Comparison of ENCODE assay signal across 9 mouse cellular contexts in genomic region chr3:148921966-148922587, GRCm38 (mm10).
DNase-seq lines count a peak whose midpoint lies in the region; ATAC-seq and TF ChIP-seq lines count a peak whose summit lies in the region.
"Had no signal": no experiment of that assay in that cellular context is flagged by ENCODE, and none has a peak within 500 bp of the region (broad histone marks: within the 10 kb centered on the region; RNA-seq: fewer than 3 reads in every experiment).

No protein-coding gene starts in this region.

- H3K9me3 ChIP-seq in heart, embryonic 10.5 days: no peaks in the 10 kb centered on the region
- no peaks in the 10 kb centered on the region for H3K9me3 ChIP-seq in forebrain, embryonic 15.5 days
- H3K9me3 ChIP-seq in midbrain, embryonic 13.5 days: no peaks in the 10 kb centered on the region

- 88% methylated on average over 13 of the region's 13 CpGs for WGBS in heart, embryonic 10.5 days
- WGBS in forebrain, embryonic 15.5 days: 41% methylated on average over 13 of the region's 13 CpGs
- 52% methylated on average over 13 of the region's 13 CpGs for WGBS in midbrain, embryonic 13.5 days

- no peak overlapping the region for H3K4me3 ChIP-seq in heart, embryonic 10.5 days
- H3K4me3 ChIP-seq in layer of hippocampus, adult 2 months: peak overlapping the region; percentile 54
- peak overlapping the region; percentile 34 for H3K4me3 ChIP-seq in forebrain, embryonic 15.5 days
- H3K4me3 ChIP-seq in midbrain, embryonic 13.5 days (replicated peaks): peak overlapping the region; percentile 28

- H3K27ac ChIP-seq in heart, embryonic 10.5 days: peak overlapping the region; percentile 30; the same call in 1 of the 2 replicates
- H3K27ac ChIP-seq in layer of hippocampus, adult 2 months: peak overlapping the region; percentile 14
- peak overlapping the region; percentile 41 for H3K27ac ChIP-seq in forebrain, embryonic 15.5 days (replicated peaks)
- H3K27ac ChIP-seq in midbrain, embryonic 13.5 days: 0 out of 2 replicates have a peak overlapping the region, but pooled peaks have one; percentile 10

- no peak for DNase-seq in heart, embryonic 10.5 days (ENCODE audit: low spot score)
- no peak for DNase-seq in heart, adult 8-10 months (ENCODE audit: low spot score)
- no peak for DNase-seq in layer of hippocampus, adult 2 months (ENCODE audit: low spot score in 2 of 2)
- no peak for DNase-seq in layer of hippocampus, adult 9-10 months (ENCODE audit: low spot score)
- DNase-seq in urinary bladder, adult 2 months (ENCODE audit: low spot score): no peak
- DNase-seq in cerebellum, postnatal 10 days: no peak
- DNase-seq: B cell, adult 2 months had no signal

- H3K27me3 ChIP-seq in heart, embryonic 10.5 days (ENCODE audit: insufficient read depth, poor library complexity, severe bottlenecking): no peaks in the 10 kb centered on the region
- no peaks in the 10 kb centered on the region for H3K27me3 ChIP-seq in forebrain, embryonic 15.5 days
- no peaks in the 10 kb centered on the region for H3K27me3 ChIP-seq in midbrain, embryonic 13.5 days

- H3K36me3 ChIP-seq in heart, embryonic 10.5 days: no peaks in the 10 kb centered on the region; the same call in 1 of the 2 replicates
- no peaks in the 10 kb centered on the region for H3K36me3 ChIP-seq in forebrain, embryonic 15.5 days
- H3K36me3 ChIP-seq in midbrain, embryonic 13.5 days: no peaks in the 10 kb centered on the region

- peaks cover 49% of the 10 kb centered on the region for H3K4me1 ChIP-seq in heart, embryonic 10.5 days
- H3K4me1 ChIP-seq in forebrain, embryonic 15.5 days: peaks cover 28% of the 10 kb centered on the region
- H3K4me1 ChIP-seq in midbrain, embryonic 13.5 days (replicated peaks): peaks cover 29% of the 10 kb centered on the region

- H3K4me2 ChIP-seq in forebrain, embryonic 15.5 days (replicated peaks): peak overlapping the region; percentile 43
- H3K4me2 ChIP-seq in midbrain, embryonic 13.5 days (replicated peaks): peak overlapping the region; percentile 47

- no peak for TF ChIP-seq CTCF in layer of hippocampus, adult 2 months (conservative IDR thresholded peaks at IDR 0.05)

- peak; percentile 27; the same call in 1 of the 2 replicates for ATAC-seq in forebrain, embryonic 15.5 days (replicated peaks)
- peak; percentile 31 for ATAC-seq in midbrain, embryonic 13.5 days

- peak overlapping the region; percentile 33; the same call in 1 of the 2 replicates for H3K9ac ChIP-seq in forebrain, embryonic 15.5 days (replicated peaks)
- 0 out of 2 replicates have a peak overlapping the region, but pooled peaks have one; percentile 28 for H3K9ac ChIP-seq in midbrain, embryonic 13.5 days (replicated peaks)
